Mouse (Mus musculus) limb, embryonic 15.5 days (tissue): Measurements from ENCODE around the gene Gck. TPM values are rescaled to one million over a fixed set of nuclear protein-coding genes. Genes with fewer than 3 reads are reported as not detected.

Experiments used
- ATAC-seq: fragments of 200-750 bp; cut with Nextera tagmentation; 2 replicates; pipeline ENCODE4 v1.8.0; 2017; ENCODE audit warnings: low read depth, moderate TSS enrichment; ENCODE audit not compliant: insufficient number of reproducible peaks, low FRiP score, low TSS enrichment
- H3K27ac ChIP-seq: fragments of 300-500 bp; sonication (generic); 2 replicates; pipeline ENCODE4 v1.5.1; 2015; ENCODE audit warnings: moderate library complexity, mild to moderate bottlenecking, inconsistent platforms
- H3K27me3 ChIP-seq: fragments of 300-500 bp; sonication (generic); 2 replicates; pipeline ENCODE4 v1.6.1; 2015; ENCODE audit warnings: inconsistent platforms
- H3K36me3 ChIP-seq: fragments of 300-500 bp; sonication (generic); 2 replicates; pipeline ENCODE4 v1.6.1; 2015; ENCODE audit warnings: inconsistent platforms
- H3K4me1 ChIP-seq: fragments of 300-500 bp; sonication (generic); 2 replicates; pipeline ENCODE4 v1.6.1; 2015; ENCODE audit warnings: inconsistent platforms
- H3K4me2 ChIP-seq: fragments of 300-500 bp; sonication (generic); 2 replicates; pipeline ENCODE4 v1.6.1; 2015; ENCODE audit warnings: mild to moderate bottlenecking, inconsistent platforms
- H3K4me3 ChIP-seq: fragments of 300-500 bp; sonication (generic); 2 replicates; pipeline ENCODE4 v1.5.1; 2015; ENCODE audit warnings: mild to moderate bottlenecking, inconsistent platforms
- H3K9ac ChIP-seq: fragments of 300-500 bp; sonication (generic); 2 replicates; pipeline ENCODE4 v1.6.1; 2015; ENCODE audit warnings: inconsistent platforms
- H3K9me3 ChIP-seq: fragments of 300-500 bp; sonication (generic); 2 replicates; pipeline ENCODE4 v1.6.1; 2016; ENCODE audit warnings: inconsistent platforms
- WGBS: fragments of 180-500 bp; shearing (Covaris S2); methylation state at CpG from one replicate; pipeline ENCODE4 v1.1.7; 2015; 5-methylcytosine and 5-hydroxymethylcytosine counted together
- polyA plus RNA-seq: library from polyadenylated mRNA; unstranded; fragments of >200 nt; fragmentation: Nextera tagmentation; extraction: Ambion mirVana; gene quantifications from 2 replicates; pipeline ENCODE4 v1.2.1, GENCODE M21; 2015

Gene Gck
- polyA plus RNA-seq, 1 experiment from 2014 or later: 1.3 TPM

- no peak for ATAC-seq
- H3K9me3 ChIP-seq: no peaks in the 10 kb centered on the region
- no peak overlapping the region for H3K4me2 ChIP-seq
- H3K27ac ChIP-seq: no peak overlapping the region
- 89% methylated on average over 16 of the region's 16 CpGs for WGBS
- peaks cover 92% of the 10 kb centered on the region for H3K36me3 ChIP-seq
- H3K4me1 ChIP-seq: no peaks in the 10 kb centered on the region; the same call in 1 of the 2 replicates
- no peak overlapping the region for H3K4me3 ChIP-seq
- H3K9ac ChIP-seq: no peak overlapping the region
- H3K27me3 ChIP-seq: no peaks in the 10 kb centered on the region
Observed at GRCm38 (mm10) chr11:5869331-5869730, 80.5 kb downstream of the Gck start.

GRCm38 (mm10) chr11:5868324-5868723, 81.6 kb downstream of the Gck start:
- H3K27ac ChIP-seq: no peak overlapping the region
- no peak for ATAC-seq
- no peak overlapping the region for H3K4me3 ChIP-seq
- H3K36me3 ChIP-seq: peaks cover 85% of the 10 kb centered on the region
- H3K4me2 ChIP-seq: no peak overlapping the region
- no peaks in the 10 kb centered on the region for H3K9me3 ChIP-seq
- H3K27me3 ChIP-seq: no peaks in the 10 kb centered on the region
- H3K4me1 ChIP-seq: no peaks in the 10 kb centered on the region; the same call in 1 of the 2 replicates
- 92% methylated on average over 12 of the region's 12 CpGs for WGBS
- H3K9ac ChIP-seq: no peak overlapping the region

DNA sequence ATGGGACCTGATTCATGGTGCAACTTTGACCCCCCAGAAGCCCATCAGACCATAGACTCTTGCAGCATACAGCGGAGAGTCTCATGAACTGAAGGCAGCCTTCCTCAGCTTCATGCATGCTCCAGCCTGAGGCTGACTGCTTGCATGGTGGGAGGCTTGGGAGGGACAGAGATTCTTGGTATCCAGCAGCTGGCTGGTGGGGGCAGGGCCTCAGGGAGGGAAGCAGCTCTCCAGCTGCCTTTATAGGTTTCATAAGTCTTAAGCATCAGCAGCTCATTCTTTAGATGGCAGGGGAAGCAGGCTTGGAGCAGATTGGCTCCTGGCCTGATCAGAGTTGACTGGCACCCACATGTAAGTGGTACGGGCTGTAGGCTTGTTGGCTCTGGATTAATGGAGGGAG, 82.7 kb downstream of the Gck start:
- 63% methylated on average over 2 of the region's 2 CpGs for WGBS
- ATAC-seq: no peak
- Histone ChIP-seq H3K9me3 (no peaks in the 10 kb centered on the region), H3K9ac (no peak overlapping the region), H3K27ac (no peak overlapping the region), H3K4me3 (no peak overlapping the region), H3K36me3 (peaks cover 74% of the 10 kb centered on the region), H3K4me2 (no peak overlapping the region), H3K27me3 (no peaks in the 10 kb centered on the region), H3K4me1 (peaks cover 9% of the 10 kb centered on the region)

GRCm38 (mm10) chr11:5862394-5863105, 87.3 kb downstream of the Gck start:
- WGBS: 14% methylated on average over 15 of the region's 15 CpGs
- H3K36me3 ChIP-seq: peaks cover 29% of the 10 kb centered on the region
- H3K9ac ChIP-seq: peak overlapping the region; percentile 51
- peak overlapping the region; percentile 85 for H3K4me2 ChIP-seq
- ATAC-seq: no peak
- peak overlapping the region; percentile 55 for H3K4me3 ChIP-seq
- no peaks in the 10 kb centered on the region for H3K9me3 ChIP-seq
- peaks cover 28% of the 10 kb centered on the region for H3K4me1 ChIP-seq
- H3K27ac ChIP-seq: 0 out of 2 replicates have a peak overlapping the region, but pooled peaks have one; percentile 58
- 0 out of 2 replicates have a peak, but pooled peaks cover 7% of the 10 kb centered on the region for H3K27me3 ChIP-seq

DNA sequence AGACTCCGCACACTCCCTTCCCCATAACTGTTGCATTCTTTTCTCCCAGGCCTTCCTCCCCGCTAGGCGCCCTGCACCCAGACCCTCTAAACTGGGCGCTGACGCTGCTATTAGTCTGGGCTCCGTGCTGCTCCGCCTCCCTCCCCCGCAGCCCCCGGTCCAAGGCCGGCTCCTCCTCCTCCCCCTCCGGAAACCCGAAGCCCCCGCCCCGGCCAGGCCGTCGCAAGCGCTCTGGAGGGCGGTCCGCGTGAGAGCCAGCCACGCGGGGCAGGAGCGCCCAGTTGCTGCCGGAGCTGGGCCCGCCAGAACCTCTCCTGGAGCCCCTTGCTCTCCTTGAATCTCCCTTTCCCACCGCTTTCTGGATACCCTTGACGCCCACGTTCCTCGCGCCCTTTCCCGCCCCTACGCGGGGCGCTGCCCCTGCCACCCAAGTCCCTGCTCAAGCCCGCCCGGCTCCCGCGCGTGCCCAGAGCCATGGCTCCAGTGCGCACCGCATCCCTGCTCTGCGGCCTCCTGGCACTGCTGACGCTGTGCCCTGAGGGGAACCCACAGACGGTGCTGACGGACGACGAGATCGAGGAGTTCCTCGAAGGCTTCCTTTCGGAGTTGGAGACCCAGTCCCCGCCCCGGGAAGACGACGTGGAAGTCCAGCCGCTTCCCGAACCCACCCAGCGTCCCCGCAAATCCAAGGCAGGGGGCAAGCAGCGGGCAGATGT, 88.0 kb downstream of the Gck start, which contains the start of gene Aebp1:
Gene Aebp1 (plus strand): TSS at position 270 of the 716 bp plus-strand sequence.
- 0 out of 2 replicates have a peak, but pooled peaks cover 7% of the 10 kb centered on the region for H3K27me3 ChIP-seq
- WGBS: 2% methylated on average over 49 of the region's 59 CpGs
- H3K27ac ChIP-seq: peak within 1 kb of the TSS; percentile 58

DNA sequence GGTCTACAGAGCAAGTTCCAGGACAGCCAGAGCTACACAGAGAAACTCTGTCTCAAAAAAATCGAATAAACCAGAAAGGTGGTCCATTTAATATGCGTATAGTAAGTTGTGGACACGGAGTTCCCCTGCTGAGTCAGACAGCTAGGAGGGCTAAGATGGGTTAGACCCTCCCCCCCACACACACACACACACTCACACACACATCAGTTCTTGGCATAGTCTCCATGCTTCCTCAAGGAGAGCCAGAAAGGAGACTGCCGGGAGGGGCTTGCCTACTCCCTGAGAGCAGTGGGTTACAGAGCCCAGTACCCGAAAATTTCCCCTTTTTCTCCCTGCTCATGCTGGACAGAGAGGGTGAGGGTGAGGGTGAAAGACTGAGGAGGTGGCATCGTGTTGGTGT, 89.2 kb downstream of the Gck start:
- no peak for ATAC-seq
- Histone ChIP-seq H3K27ac (no peak overlapping the region), H3K27me3 (0 out of 2 replicates have a peak, but pooled peaks cover 7% of the 10 kb centered on the region), H3K4me2 (no peak overlapping the region), H3K36me3 (peaks cover 16% of the 10 kb centered on the region), H3K9ac (no peak overlapping the region), H3K9me3 (no peaks in the 10 kb centered on the region), H3K4me1 (peaks cover 40% of the 10 kb centered on the region), H3K4me3 (no peak overlapping the region)
- 59% methylated on average over 6 of the region's 6 CpGs for WGBS

More for the DNA sequence above, 88.0 kb downstream of the Gck start, which contains the start of gene Aebp1:
- H3K9ac ChIP-seq: peak within 1 kb of the TSS; percentile 51
- H3K4me1 ChIP-seq: peaks cover 29% of the 10 kb centered on the region
- no peaks in the 10 kb centered on the region for H3K9me3 ChIP-seq
- peak within 1 kb of the TSS; percentile 55 for H3K4me3 ChIP-seq
- H3K36me3 ChIP-seq: peaks cover 23% of the 10 kb centered on the region
- H3K4me2 ChIP-seq: peak within 1 kb of the TSS; percentile 85
- peak; percentile 67; the same call in 1 of the 2 replicates for ATAC-seq

- 0 out of 2 replicates have a peak, but pooled peaks cover 7% of the 10 kb centered on the region for H3K27me3 ChIP-seq
- no peak overlapping the region for H3K4me3 ChIP-seq
- peaks cover 10% of the 10 kb centered on the region for H3K36me3 ChIP-seq
- peaks cover 41% of the 10 kb centered on the region for H3K4me1 ChIP-seq
- H3K4me2 ChIP-seq: no peak overlapping the region
- no peak for ATAC-seq
- no peak overlapping the region for H3K9ac ChIP-seq
- no peaks in the 10 kb centered on the region for H3K9me3 ChIP-seq
- H3K27ac ChIP-seq: no peak overlapping the region
- WGBS: 82% methylated on average over 13 of the region's 13 CpGs
Observed at GRCm38 (mm10) chr11:5859883-5860550, 89.9 kb downstream of the Gck start.

- no peaks in the 10 kb centered on the region for H3K9me3 ChIP-seq
- WGBS: 68% methylated on average over 1 of the region's 1 CpGs
- H3K4me1 ChIP-seq: peaks cover 41% of the 10 kb centered on the region
- H3K4me3 ChIP-seq: no peak overlapping the region
- ATAC-seq: no peak
- H3K36me3 ChIP-seq: no peaks in the 10 kb centered on the region
- no peak overlapping the region for H3K27ac ChIP-seq
- H3K4me2 ChIP-seq: no peak overlapping the region
- 0 out of 2 replicates have a peak, but pooled peaks cover 7% of the 10 kb centered on the region for H3K27me3 ChIP-seq
- H3K9ac ChIP-seq: no peak overlapping the region
Observed at GRCm38 (mm10) chr11:5858723-5859122, 91.2 kb downstream of the Gck start.

- 67% methylated on average over 8 of the region's 8 CpGs for WGBS
- H3K9me3 ChIP-seq: no peaks in the 10 kb centered on the region
- 0 out of 2 replicates have a peak, but pooled peaks cover 7% of the 10 kb centered on the region for H3K27me3 ChIP-seq
- H3K9ac ChIP-seq: no peak overlapping the region
- H3K4me1 ChIP-seq: peaks cover 35% of the 10 kb centered on the region
- ATAC-seq: no peak
- no peaks in the 10 kb centered on the region for H3K36me3 ChIP-seq
- no peak overlapping the region for H3K4me3 ChIP-seq
- H3K4me2 ChIP-seq: no peak overlapping the region
- peak overlapping the region; percentile 74 for H3K27ac ChIP-seq
Observed at GRCm38 (mm10) chr11:5856479-5857130, 93.3 kb downstream of the Gck start.

- H3K4me1 ChIP-seq: peaks cover 30% of the 10 kb centered on the region
- no peak overlapping the region for H3K4me3 ChIP-seq
- no peaks in the 10 kb centered on the region for H3K36me3 ChIP-seq
- H3K9ac ChIP-seq: no peak overlapping the region
- ATAC-seq: peak; percentile 68
- H3K27me3 ChIP-seq: 0 out of 2 replicates have a peak, but pooled peaks cover 5% of the 10 kb centered on the region
- peak overlapping the region; percentile 74 for H3K27ac ChIP-seq
- no peak overlapping the region for H3K4me2 ChIP-seq
- 20% methylated on average over 7 of the region's 7 CpGs for WGBS
- H3K9me3 ChIP-seq: no peaks in the 10 kb centered on the region
Observed at GRCm38 (mm10) chr11:5855902-5856301, 94.0 kb downstream of the Gck start.

DNA sequence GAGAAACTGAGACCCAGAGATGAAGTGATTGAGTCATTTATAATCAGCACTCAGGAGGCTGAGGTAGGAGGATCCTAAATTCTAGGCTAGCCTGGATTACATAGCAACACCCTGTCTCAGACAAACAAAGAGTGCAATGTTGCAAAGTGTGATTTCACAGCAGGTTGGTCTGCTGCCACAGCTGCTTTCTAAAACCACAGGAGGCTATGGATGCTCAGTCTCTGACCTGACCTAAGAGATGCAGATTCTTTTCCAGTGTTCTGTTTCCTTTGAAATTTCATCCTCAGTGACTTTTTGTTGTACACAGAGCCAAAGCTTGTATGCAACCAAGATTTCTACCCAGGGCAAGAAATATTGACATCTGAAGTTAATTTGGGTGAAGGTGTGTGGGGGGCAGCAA, 94.4 kb downstream of the Gck start:
- Histone ChIP-seq H3K27me3 (0 out of 2 replicates have a peak, but pooled peaks cover 1% of the 10 kb centered on the region), H3K4me2 (no peak overlapping the region), H3K4me3 (no peak overlapping the region), H3K9me3 (no peaks in the 10 kb centered on the region), H3K9ac (no peak overlapping the region), H3K36me3 (no peaks in the 10 kb centered on the region), H3K27ac (peak overlapping the region; percentile 74), H3K4me1 (peaks cover 27% of the 10 kb centered on the region)
- no peak for ATAC-seq
